Mouse (Mus musculus) left cerebral cortex, postnatal 4 days (tissue): Measurements from ENCODE around the gene Shisa3. TPM values are rescaled to one million over a fixed set of nuclear protein-coding genes. Genes with fewer than 3 reads are reported as not detected.

Experiments
- DNase-seq: peaks from one replicate; pipeline ENCODE4 v3.0.0-alpha.2; 2022
- intact Hi-C: fragments of 180-260 bp; cut with DNase I; formaldehyde crosslinking; loops from one replicate; pipeline ENCODE4 v1.15.1; 2025
- total RNA-seq, 2 experiments: library from RNA; stranded (reverse); gene quantifications; 2 replicates each; pipeline ENCODE4 v1.2.3; 2021

Shisa3 gene
- total RNA-seq, 2 experiments from 2014 or later = 1.1 to 1.3 TPM

GRCm38 (mm10) chr5:67633138-67633782, 25.6 kb downstream of the Shisa3 start:
- no peak for DNase-seq
- intact Hi-C loops = no loop called here

GRCm38 (mm10) chr5:67633831-67634268, 26.2 kb downstream of the Shisa3 start:
- intact Hi-C loops = no loop called here
- no peak for DNase-seq

DNA sequence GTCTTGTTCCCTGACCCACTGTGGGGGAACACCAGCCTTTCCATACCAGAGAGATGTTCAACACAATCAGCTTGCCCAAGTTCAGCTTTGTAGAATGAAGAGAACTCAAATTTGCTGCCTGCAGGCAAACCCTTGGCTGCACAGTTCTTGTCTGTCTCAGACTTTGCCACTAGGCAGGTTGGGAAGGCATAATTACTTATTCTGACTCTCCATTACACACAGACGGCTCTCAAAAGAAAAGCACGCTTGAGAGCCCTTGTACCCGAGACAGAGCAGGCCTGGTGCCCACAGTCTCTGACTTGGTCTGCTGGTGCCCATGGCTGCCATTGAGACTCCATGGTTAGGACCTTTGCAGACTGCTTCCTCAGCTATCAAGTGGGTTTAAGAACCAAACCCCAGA, 26.7 kb downstream of the Shisa3 start:
- intact Hi-C loops = no loop called here
- DNase-seq = no peak

DNA sequence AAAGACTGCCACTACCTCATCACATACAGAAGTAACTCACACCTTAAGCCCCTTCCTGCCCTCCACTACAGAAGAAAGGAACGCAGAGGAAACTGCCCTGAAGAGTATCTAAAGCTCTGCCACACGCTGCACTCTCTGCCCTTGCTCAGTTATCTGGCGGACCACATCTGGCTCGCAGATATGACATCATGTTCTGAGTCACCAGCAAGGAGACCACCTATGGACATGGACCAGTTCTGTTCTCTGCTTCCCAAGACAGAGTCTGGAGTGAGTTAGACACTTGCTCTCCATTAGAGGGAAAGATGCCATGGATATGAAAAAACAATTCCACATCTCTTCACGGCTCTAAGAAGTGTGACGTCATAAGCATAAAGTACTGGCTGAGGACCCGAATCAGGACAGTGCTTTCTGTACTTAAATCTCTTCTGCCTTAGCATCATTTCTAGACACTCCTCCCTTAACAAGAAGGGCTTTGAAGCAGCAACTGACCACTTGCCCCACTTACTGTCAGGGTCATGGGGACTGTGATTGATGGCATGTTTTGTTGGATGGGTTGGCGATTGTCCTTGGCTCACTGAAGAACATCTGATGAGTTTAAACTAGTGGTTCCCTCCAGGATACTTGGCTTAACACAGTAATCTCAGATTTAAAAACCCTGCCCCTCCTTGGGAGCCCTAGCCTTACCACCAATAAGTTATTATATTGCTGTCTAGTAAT, 33.1 kb downstream of the Shisa3 start:
- no peak for DNase-seq
- intact Hi-C loops = no loop called here

DNA sequence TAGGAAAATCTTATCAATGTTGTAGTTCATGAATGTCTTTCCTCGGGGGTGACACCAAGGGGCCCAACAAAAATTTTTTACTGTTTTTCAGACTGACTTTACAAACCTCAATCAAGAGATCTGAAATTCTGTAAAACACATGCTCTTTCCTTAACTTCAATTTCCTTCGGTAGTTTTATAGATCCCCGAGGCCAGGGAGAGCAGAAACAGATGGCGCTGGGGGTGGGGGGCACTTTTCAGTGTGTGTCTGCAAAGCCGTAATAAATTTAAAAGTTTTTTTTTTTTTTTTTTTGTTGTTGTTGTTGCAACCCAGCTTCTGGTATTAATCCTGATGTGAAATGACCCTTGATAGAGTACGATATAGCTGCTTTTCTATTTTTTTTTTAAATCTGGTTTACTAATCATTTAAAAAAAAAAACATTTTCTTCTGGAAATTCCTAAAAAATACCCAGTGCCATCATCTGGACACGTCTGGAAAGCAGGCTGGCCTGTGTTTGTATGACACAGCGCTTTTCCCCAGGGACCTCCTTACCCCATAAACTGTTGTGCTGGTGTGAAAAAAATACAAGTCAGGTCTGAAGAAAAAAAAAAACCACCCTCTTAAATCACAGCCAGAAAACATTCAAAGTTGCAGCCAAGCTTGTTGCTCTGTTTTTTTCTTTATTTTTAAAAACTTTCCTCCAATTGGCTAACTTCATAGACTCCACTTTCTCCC, 33.9 kb downstream of the Shisa3 start:
- intact Hi-C loops = no loop called here

GRCm38 (mm10) chr5:67643537-67644255, 36.0 kb downstream of the Shisa3 start:
- no peak for DNase-seq
- intact Hi-C loops = no loop called here

More for the DNA sequence above, 33.9 kb downstream of the Shisa3 start:
- no peak for DNase-seq

GRCm38 (mm10) chr5:67646756-67647529, 39.3 kb downstream of the Shisa3 start:
- intact Hi-C loops = no loop called here
- DNase-seq = no peak

- intact Hi-C loops = no loop called here
- DNase-seq = peak; percentile 23
Observed at GRCm38 (mm10) chr5:67647568-67647967, 39.9 kb downstream of the Shisa3 start.

- intact Hi-C loops = no loop called here
- DNase-seq = no peak
Observed at GRCm38 (mm10) chr5:67649156-67649555, 41.5 kb downstream of the Shisa3 start.

DNA sequence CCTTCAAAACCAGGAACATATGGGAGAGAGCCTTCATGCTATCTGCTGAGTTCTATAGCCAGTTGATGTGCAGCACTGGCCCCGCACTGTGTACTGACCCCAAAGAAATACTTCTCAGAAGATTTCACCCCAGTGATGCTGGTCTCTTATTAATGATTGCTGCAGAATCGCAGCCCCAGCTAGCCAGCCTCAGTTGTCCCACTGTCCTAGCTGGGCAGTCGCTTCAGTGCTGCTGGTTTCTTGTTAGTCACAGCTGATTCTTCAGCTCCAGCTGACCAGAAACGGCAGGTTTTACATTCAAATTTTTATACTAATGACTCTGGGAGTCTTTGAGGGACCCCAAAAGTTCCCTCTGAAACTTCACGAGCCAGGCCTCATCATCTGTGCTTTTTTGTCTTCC, 42.3 kb downstream of the Shisa3 start:
- intact Hi-C loops = no loop called here

DNA sequence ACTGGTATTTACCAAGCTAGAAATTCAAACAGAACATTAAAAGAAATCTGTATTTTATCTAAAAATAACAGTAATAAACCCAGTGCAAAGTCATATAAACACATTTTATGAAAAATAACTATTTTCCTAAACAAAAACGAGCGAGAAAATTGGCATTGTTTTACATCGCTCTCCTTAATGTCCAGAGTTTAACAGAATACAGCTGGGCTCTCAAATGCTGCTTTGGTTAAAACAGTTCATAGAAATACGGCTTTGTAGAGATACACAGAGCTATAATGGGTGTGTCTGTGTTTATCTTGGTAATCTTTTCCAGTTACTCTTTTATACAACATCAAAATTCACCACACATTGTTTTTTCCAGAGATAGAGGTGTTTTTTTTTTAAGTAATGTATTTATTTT, 44.8 kb downstream of the Shisa3 start:
- intact Hi-C loops = no loop called here
- no peak for DNase-seq

More for the DNA sequence above, 42.3 kb downstream of the Shisa3 start:
- DNase-seq = no peak

GRCm38 (mm10) chr5:67653543-67653942, 45.9 kb downstream of the Shisa3 start:
- no peak for DNase-seq
- intact Hi-C loops = no loop called here

DNA sequence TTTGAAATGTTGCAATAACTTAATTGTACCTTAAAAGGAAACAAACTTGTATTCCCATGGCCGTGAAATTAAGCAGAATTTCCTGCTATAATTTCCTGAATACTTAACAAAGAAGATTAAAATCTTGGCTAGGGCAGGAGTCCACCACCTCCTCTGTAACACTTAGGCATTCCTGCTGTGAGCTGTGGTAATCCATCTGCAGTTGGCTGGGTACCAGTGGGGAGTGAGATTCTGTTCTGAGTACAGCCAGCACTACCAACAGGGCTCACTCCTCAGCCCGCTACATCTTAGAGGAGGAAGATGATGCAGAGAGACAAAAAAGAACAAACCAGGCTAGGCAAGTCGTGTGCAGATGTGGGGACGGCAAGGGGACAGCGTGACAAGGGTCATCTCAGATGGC, 46.9 kb downstream of the Shisa3 start:
- DNase-seq = peak; percentile 21

GRCm38 (mm10) chr5:67655696-67656519, 48.2 kb downstream of the Shisa3 start:
- intact Hi-C loops = no loop called here

More for the DNA sequence above, 46.9 kb downstream of the Shisa3 start:
- intact Hi-C loops = no loop called here

GRCm38 (mm10) chr5:67656821-67657259, 49.2 kb downstream of the Shisa3 start:
- intact Hi-C loops = no loop called here

More at GRCm38 (mm10) chr5:67655696-67656519, 48.2 kb downstream of the Shisa3 start:
- no peak for DNase-seq

GRCm38 (mm10) chr5:67659864-67660263, 52.2 kb downstream of the Shisa3 start:
- no peak for DNase-seq
- intact Hi-C loops = no loop called here

More at GRCm38 (mm10) chr5:67656821-67657259, 49.2 kb downstream of the Shisa3 start:
- no peak for DNase-seq

DNA sequence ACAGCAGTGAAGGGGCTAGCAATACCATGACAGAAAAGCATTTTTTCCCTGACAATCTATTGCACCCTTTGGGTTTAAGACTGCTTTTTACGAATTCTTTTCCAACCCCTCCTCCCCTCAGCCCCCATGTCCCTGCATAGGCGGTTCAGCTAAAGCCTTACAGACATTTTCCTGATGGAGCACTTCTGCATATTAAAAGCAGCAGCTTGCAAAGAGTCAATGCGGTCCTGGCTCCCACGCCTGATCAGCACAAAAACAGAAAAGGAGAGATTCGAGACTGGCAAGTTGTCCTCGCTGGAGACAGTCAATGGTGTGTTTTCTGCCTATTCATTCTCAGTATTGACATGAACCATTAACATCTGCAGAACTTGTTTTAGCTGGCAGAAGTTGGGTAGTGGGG, 55.0 kb downstream of the Shisa3 start:
- DNase-seq = no peak
- intact Hi-C loops = no loop called here

- intact Hi-C loops = no loop called here
- no peak for DNase-seq
Observed at GRCm38 (mm10) chr5:67669436-67669896, 61.8 kb downstream of the Shisa3 start.

DNA sequence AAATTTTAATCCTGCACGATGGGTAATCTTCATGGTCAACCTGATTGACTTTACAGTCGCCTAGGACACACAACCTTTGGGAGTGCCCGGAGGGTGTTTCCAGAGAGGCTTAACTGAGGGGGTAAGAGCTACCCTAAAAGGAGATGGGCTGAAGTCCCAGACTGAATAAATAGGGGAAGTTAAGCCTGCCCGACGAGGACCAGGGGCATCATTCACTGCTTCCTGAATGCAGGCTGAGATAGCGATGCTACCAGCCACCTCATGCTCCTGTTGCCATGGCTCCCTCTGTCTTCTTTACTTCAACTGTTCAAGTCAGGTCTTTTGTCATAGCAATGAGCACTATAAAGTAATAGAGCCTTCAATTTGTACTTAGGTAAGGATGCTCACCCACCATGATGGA, 62.5 kb downstream of the Shisa3 start:
- no peak for DNase-seq
- intact Hi-C loops = no loop called here
